13 mouse cellular contexts compared by ENCODE assay signal in the genomic region with DNA sequence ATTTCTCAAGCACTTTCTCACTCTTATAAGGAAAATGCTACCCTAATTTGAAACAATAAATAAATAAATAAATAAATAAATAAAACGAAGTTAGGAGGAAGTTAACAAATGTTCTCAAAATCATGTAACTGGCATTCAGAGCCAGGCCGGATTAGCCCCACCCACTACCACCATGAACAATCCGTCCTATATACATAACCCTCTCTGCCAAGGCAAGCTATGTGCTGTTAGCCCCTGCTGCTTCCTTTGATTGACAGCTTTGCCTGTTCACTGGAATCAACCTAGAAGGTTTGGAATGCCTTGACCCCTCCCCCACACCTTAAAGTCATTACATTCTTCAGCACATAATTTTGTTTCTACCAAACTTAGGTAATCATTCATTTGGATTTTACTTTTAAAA. TPM values are rescaled to one million over a fixed set of nuclear protein-coding genes. Genes with fewer than 3 reads are reported as not detected.
DNase-seq lines count a peak whose midpoint lies in the region; ATAC-seq and TF ChIP-seq lines count a peak whose summit lies in the region.
"Had no signal": no experiment of that assay in that cellular context is flagged by ENCODE, and none has a peak within 500 bp of the region (broad histone marks: within the 10 kb centered on the region; RNA-seq: fewer than 3 reads in every experiment).

No protein-coding gene starts in this region.

- peaks cover 38% of the 10 kb centered on the region for H3K4me1 ChIP-seq in heart, embryonic 10.5 days
- H3K4me1 ChIP-seq in liver, embryonic 14.5 days (replicated peaks; ENCODE audit: control insufficient read depth in 2 of 2, insufficient read depth in 2 of 2, low read length in 1 of 2), result peaks cover 15 to 19% of the 10 kb centered on the region in 2 experiments

- TF ChIP-seq CTCF in liver, embryonic 14.5 days (IDR thresholded peaks at IDR 0.05; ENCODE audit: low read depth), result no peak

- H3K27ac ChIP-seq in heart, embryonic 10.5 days, result peak overlapping the region; percentile 96; the same call in 1 of the 2 replicates
- H3K27ac ChIP-seq in liver, embryonic 14.5 days, result peak overlapping the region; percentile 98

- peak overlapping the region; percentile 100 for H3K4me2 ChIP-seq in liver, embryonic 14.5 days (ENCODE audit: low read depth)

- no peak for ATAC-seq in liver, embryonic 14.5 days (ENCODE audit: insufficient read depth)
- ATAC-seq: Patski had no signal

- H3K9ac ChIP-seq in liver, embryonic 14.5 days (replicated peaks), result peak overlapping the region; percentile 91; the same call in 1 of the 2 replicates
- H3K9ac ChIP-seq: hindbrain, embryonic 12.5 days had no signal

- H3K27me3 ChIP-seq in heart, embryonic 10.5 days (ENCODE audit: insufficient read depth, poor library complexity, severe bottlenecking), result no peaks in the 10 kb centered on the region
- no peaks in the 10 kb centered on the region for H3K27me3 ChIP-seq in liver, embryonic 14.5 days (ENCODE audit: control insufficient read depth, insufficient read depth, low read length)
- H3K27me3 ChIP-seq: hindbrain, embryonic 12.5 days; Patski had no signal

- peak overlapping the region; percentile 73; the same call in 1 of the 2 replicates for H3K4me3 ChIP-seq in heart, embryonic 10.5 days
- peak overlapping the region in 1 of 2 experiments; percentile 93; a peak in 2 of 4 replicates for H3K4me3 ChIP-seq in liver, embryonic 14.5 days (ENCODE audit: insufficient read depth in 1 of 2, low read depth in 2 of 2, low read length in 2 of 2)

- intact Hi-C loops in heart, postnatal 14 days (cut with DNase I), result no loop called here

- no peaks in the 10 kb centered on the region for H3K9me3 ChIP-seq in heart, embryonic 10.5 days
- no peaks in the 10 kb centered on the region for H3K9me3 ChIP-seq in liver, embryonic 14.5 days (ENCODE audit: control insufficient read depth, low read length)

- H3K36me3 ChIP-seq in heart, embryonic 10.5 days, result peaks cover 18% of the 10 kb centered on the region
- peaks cover 14% of the 10 kb centered on the region for H3K36me3 ChIP-seq in liver, embryonic 14.5 days (replicated peaks; ENCODE audit: control insufficient read depth, insufficient read depth, low read depth)

- DNase-seq in heart, embryonic 10.5 days (ENCODE audit: low spot score), result no peak
- DNase-seq in heart, postnatal 14 days, result no peak
- DNase-seq in kidney, postnatal 14 days, result peak; percentile 35
- no peak for DNase-seq in kidney, adult 9 months
- DNase-seq in c-Kit-negative CD71-positive TER-119-positive erythroid progenitor cells, embryonic 14.5 days (ENCODE audit: low read depth, low spot score), result peak; percentile 31
- DNase-seq in liver, embryonic 14.5 days (ENCODE audit: low read depth in 3 of 3, low spot score in 3 of 3), result no peak
- no peak for DNase-seq in right cerebral cortex, postnatal 4 days
- DNase-seq in ovary, postnatal 14 days (ENCODE audit: low spot score), result no peak
- DNase-seq: adrenal gland, postnatal 36 days; cerebellum, postnatal 10 days; lung, postnatal 4 days had no signal

- 44% methylated on average over 3 of the region's 3 CpGs for whole genome bisulfite sequencing in heart, embryonic 10.5 days
- WGBS in liver, embryonic 14.5 days (ENCODE audit: insufficient replicate concordance), result 45% methylated on average over 3 of the region's 3 CpGs

- no peak for TF ChIP-seq EP300 in liver, embryonic 14.5 days (IDR thresholded peaks at IDR 0.05; ENCODE audit: low read depth)

RNA-seq across cellular contexts. Expression of gene Pelo, which starts 1.5 kb away (rescaled TPM):
- 9.1 and 9.5 TPM in 2 replicates for polyA plus RNA-seq in heart, embryonic 10.5 days (2016; fragmentation: Nextera tagmentation; extraction: Ambion mirVana)
- total RNA-seq in heart, postnatal 14 days (2021), result 10 to 100 TPM; 18.6 to 19.3 TPM
- 14.8 and 19.2 TPM in 2 replicates for polyA plus RNA-seq in liver, embryonic 14.5 days (2012; rRNA removed)
- 4.9 and 5.2 TPM in 2 replicates for polyA plus RNA-seq in liver, embryonic 14.5 days (2014; fragmentation: Nextera tagmentation; extraction: Ambion mirVana)

RNA-seq across cellular contexts. Expression of gene Gm49395, which starts 10.2 kb away (rescaled TPM):
- 7.3 and 9.0 TPM in 2 replicates for polyA plus RNA-seq in heart, embryonic 10.5 days (2016; fragmentation: Nextera tagmentation; extraction: Ambion mirVana)
- 10 to 100 TPM; 10.7 to 14.7 TPM for total RNA-seq in heart, postnatal 14 days (2021)
- polyA plus RNA-seq in liver, embryonic 14.5 days (2012; rRNA removed), result 0.17 and 0.58 TPM in 2 replicates
- polyA plus RNA-seq in liver, embryonic 14.5 days (2014; fragmentation: Nextera tagmentation; extraction: Ambion mirVana), result 2.8 and 3.2 TPM in 2 replicates

RNA-seq across cellular contexts. Expression of gene Itga1, which starts 10.3 kb away (rescaled TPM):
- polyA plus RNA-seq in heart, embryonic 10.5 days (2016; fragmentation: Nextera tagmentation; extraction: Ambion mirVana), result 15.8 and 26.1 TPM in 2 replicates
- 10 to 100 TPM; 63.3 to 64.1 TPM for total RNA-seq in heart, postnatal 14 days (2021)
- 0.81 and 0.94 TPM in 2 replicates for polyA plus RNA-seq in liver, embryonic 14.5 days (2012; rRNA removed)
- polyA plus RNA-seq in liver, embryonic 14.5 days (2014; fragmentation: Nextera tagmentation; extraction: Ambion mirVana), result 2.8 and 3.5 TPM in 2 replicates

Comparison
In these comparisons a context has a peak if more than half of its experiments do, and no peak if none do; other contexts are left out.
1. DNase-seq: peak in kidney, postnatal 14 days (single experiment) and c-Kit-negative CD71-positive TER-119-positive erythroid progenitor cells, embryonic 14.5 days (single experiment); none in heart, embryonic 10.5 days (single experiment), heart, postnatal 14 days (0 of 2), kidney, adult 9 months (single experiment), liver, embryonic 14.5 days (0 of 3), right cerebral cortex, postnatal 4 days (single experiment) and ovary, postnatal 14 days (single experiment).